Mouse (Mus musculus) erythroblast, embryonic 14.5 days (primary cell): ENCODE results near the gene Hlf.

Source experiments
- GATA1 ChIP-seq: IDR thresholded peaks from 2 replicates; pipeline ENCODE4 v1.6.1; 2012; ENCODE audit warnings: low read length, inconsistent platforms, mixed read lengths
- TAL1 ChIP-seq: IDR thresholded peaks from 3 replicates; pipeline ENCODE4 v1.6.1; 2012; ENCODE audit warnings: low read length, inconsistent platforms, mixed read lengths

GRCm38 (mm10) chr11:90425207-90425525 lies 34.5 kb upstream of the Hlf start:
- TF ChIP-seq TAL1 (no peak), GATA1 (no peak)
